Mouse (Mus musculus): ENCODE results near the gene 4930595D18Rik.

GRCm38 (mm10) chr12:111114593-111114992 is 69.7 kb downstream of the 4930595D18Rik start:
- no peak for TF ChIP-seq POLR2A (IDR thresholded peaks at IDR 0.05; ENCODE audit: insufficient read length, low read depth)
- TF ChIP-seq MAX (IDR thresholded peaks at IDR 0.05; ENCODE audit: low read depth): no peak
- no peak for TF ChIP-seq TCF12 (IDR thresholded peaks at IDR 0.05; ENCODE audit: insufficient read depth, poor library complexity, severe bottlenecking)
- no peak for TF ChIP-seq TCF3 (IDR thresholded peaks at IDR 0.05; ENCODE audit: insufficient read length, low read depth)
- no peak for TF ChIP-seq USF1 (IDR thresholded peaks at IDR 0.05; ENCODE audit: low read depth)
- TF ChIP-seq POLR2AphosphoS2 (IDR thresholded peaks at IDR 0.05; ENCODE audit: insufficient read length, low read depth): no peak

All from myocyte (in vitro differentiated cells).